Mouse (Mus musculus) frontal cortex, adult (tissue): ENCODE results near the gene Meis1.

Experiments used
- ATAC-seq: cut with Nextera tagmentation; 2 replicates; pipeline ENCODE4 v1.9.2; 2017; ENCODE audit warnings: mild to moderate bottlenecking, moderate library complexity, mixed read lengths; ENCODE audit not compliant: low TSS enrichment

Meis1 gene

GRCm38 (mm10) chr11:18830087-18830486 is 188.7 kb downstream of the Meis1 start:
- ATAC-seq: no peak
